Mouse (Mus musculus): ENCODE measurements around the gene Ppp1ca. TPM values are rescaled to one million over a fixed set of nuclear protein-coding genes. Genes with fewer than 3 reads are reported as not detected.

The Ppp1ca gene
- total and polyA plus RNA-seq, 2 experiments from 2014 or later: 510 to 592 TPM

DNA sequence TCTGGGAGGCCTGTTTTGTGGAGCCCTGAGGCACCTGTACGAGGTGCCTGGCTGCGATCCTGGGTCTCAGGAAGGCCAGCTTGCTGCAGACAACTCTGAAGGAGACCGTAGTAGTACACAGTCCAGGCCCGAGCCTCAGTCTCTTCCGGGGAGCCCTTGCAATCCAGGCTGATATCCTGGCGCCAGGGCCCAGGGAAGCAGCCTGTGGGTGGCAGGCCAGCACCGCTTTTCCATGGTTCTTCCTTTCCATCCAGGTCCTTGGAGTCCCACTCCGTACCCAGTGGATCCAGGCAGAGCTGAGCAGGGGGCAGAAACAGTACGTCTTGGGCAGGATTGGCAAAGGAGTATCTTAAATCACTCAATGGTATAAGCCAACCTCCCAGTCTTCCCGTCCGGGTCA is 18.9 kb upstream of the Ppp1ca start:
- H3K4me3 ChIP-seq (ENCODE audit: low read depth, low read length): no peak overlapping the region
- H3K27ac ChIP-seq (ENCODE audit: low read depth, low read length): no peak overlapping the region
- 56% methylated on average over 11 of the region's 11 CpGs for WGBS
- 0 out of 2 replicates have a peak overlapping the region, but pooled peaks have one; percentile 13 for H3K9ac ChIP-seq (replicated peaks; ENCODE audit: low read length, poor library complexity, severe bottlenecking)
- no peaks in the 10 kb centered on the region for H3K27me3 ChIP-seq (ENCODE audit: insufficient read depth, low read length)
- no peaks in the 10 kb centered on the region for H3K36me3 ChIP-seq (ENCODE audit: insufficient read depth, low read length)
- peak; percentile 15; the same call in 1 of the 2 replicates for TF ChIP-seq CTCF (IDR thresholded peaks at IDR 0.05)
- no peaks in the 10 kb centered on the region for H3K9me3 ChIP-seq (ENCODE audit: low read length)
- no peaks in the 10 kb centered on the region for H3K4me1 ChIP-seq (ENCODE audit: insufficient read depth, low read length)
- ATAC-seq (ENCODE audit: low FRiP score): no peak
- no peak overlapping the region for H3K4me2 ChIP-seq (ENCODE audit: low read depth, low read length, poor library complexity, severe bottlenecking)
- no peak for DNase-seq (ENCODE audit: low spot score)

- Histone ChIP-seq H3K4me2 (ENCODE audit: low read depth, low read length, poor library complexity, severe bottlenecking) (no peak within 1 kb of the TSS), H3K9ac (replicated peaks; ENCODE audit: low read length, poor library complexity, severe bottlenecking) (no peak within 1 kb of the TSS; the same call in 1 of the 2 replicates), H3K27me3 (ENCODE audit: insufficient read depth, low read length) (no peaks in the 10 kb centered on the region), H3K27ac (ENCODE audit: low read depth, low read length) (no peak within 1 kb of the TSS), H3K4me3 (ENCODE audit: low read depth, low read length) (no peak within 1 kb of the TSS), H3K4me1 (ENCODE audit: insufficient read depth, low read length) (no peaks in the 10 kb centered on the region), H3K36me3 (ENCODE audit: insufficient read depth, low read length) (no peaks in the 10 kb centered on the region), H3K9me3 (ENCODE audit: low read length) (no peaks in the 10 kb centered on the region)
- DNase-seq (ENCODE audit: low spot score): no peak
- 0 out of 2 replicates have a peak, but pooled peaks have one; percentile 42 for ATAC-seq (ENCODE audit: low FRiP score)
- no peak for TF ChIP-seq CTCF (IDR thresholded peaks at IDR 0.05)
- 3% methylated on average over 11 of the region's 11 CpGs for WGBS
Observed at GRCm38 (mm10) chr19:4175368-4175947, 16.4 kb upstream of the Ppp1ca start, which contains the start of gene Carns1. Carns1 (minus strand) TSS chr19:4175479.

DNA sequence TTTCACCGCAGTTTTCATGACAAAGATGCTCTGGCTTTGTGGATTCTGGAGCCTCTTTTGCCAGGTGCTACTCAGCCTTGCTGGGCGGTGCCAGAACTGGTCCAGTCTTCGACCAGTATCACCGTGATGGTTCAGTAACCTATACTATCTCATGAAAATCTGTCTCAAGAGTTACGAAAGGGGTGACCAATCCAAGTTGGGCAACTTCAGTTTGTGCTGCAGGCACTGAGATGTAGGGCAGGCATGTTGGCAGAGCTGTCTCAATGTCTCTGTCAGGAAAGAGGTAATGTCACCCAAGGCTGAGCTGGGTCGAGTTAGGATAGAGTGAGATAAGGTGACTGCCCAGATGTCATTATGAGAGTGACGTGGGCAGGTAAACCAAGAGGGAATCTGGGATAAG is 11.5 kb upstream of the Ppp1ca start:
- no peak for TF ChIP-seq CTCF (IDR thresholded peaks at IDR 0.05)
- Histone ChIP-seq H3K36me3 (ENCODE audit: insufficient read depth, low read length) (no peaks in the 10 kb centered on the region), H3K9ac (replicated peaks; ENCODE audit: low read length, poor library complexity, severe bottlenecking) (no peak overlapping the region), H3K4me2 (ENCODE audit: low read depth, low read length, poor library complexity, severe bottlenecking) (no peak overlapping the region), H3K27me3 (ENCODE audit: insufficient read depth, low read length) (no peaks in the 10 kb centered on the region), H3K4me3 (ENCODE audit: low read depth, low read length) (no peak overlapping the region), H3K4me1 (ENCODE audit: insufficient read depth, low read length) (peaks cover 4% of the 10 kb centered on the region; the same call in 1 of the 2 replicates), H3K9me3 (ENCODE audit: low read length) (no peaks in the 10 kb centered on the region), H3K27ac (ENCODE audit: low read depth, low read length) (no peak overlapping the region)
- 88% methylated on average over 7 of the region's 7 CpGs for WGBS
- ATAC-seq (ENCODE audit: low FRiP score): no peak
- DNase-seq (ENCODE audit: low spot score): no peak

- 40% methylated on average over 3 of the region's 3 CpGs for WGBS
- H3K4me2 ChIP-seq (ENCODE audit: low read depth, low read length, poor library complexity, severe bottlenecking): no peak overlapping the region
- no peaks in the 10 kb centered on the region for H3K36me3 ChIP-seq (ENCODE audit: insufficient read depth, low read length)
- TF ChIP-seq CTCF (IDR thresholded peaks at IDR 0.05): no peak
- H3K4me1 ChIP-seq (ENCODE audit: insufficient read depth, low read length): peaks cover 4% of the 10 kb centered on the region; the same call in 1 of the 2 replicates
- no peaks in the 10 kb centered on the region for H3K27me3 ChIP-seq (ENCODE audit: insufficient read depth, low read length)
- ATAC-seq (ENCODE audit: low FRiP score) (no peak), DNase-seq (ENCODE audit: low spot score) (peak; percentile 79)
- no peaks in the 10 kb centered on the region for H3K9me3 ChIP-seq (ENCODE audit: low read length)
- no peak overlapping the region for H3K9ac ChIP-seq (replicated peaks; ENCODE audit: low read length, poor library complexity, severe bottlenecking)
- H3K4me3 ChIP-seq (ENCODE audit: low read depth, low read length): no peak overlapping the region
- H3K27ac ChIP-seq (ENCODE audit: low read depth, low read length): no peak overlapping the region
Observed at GRCm38 (mm10) chr19:4181892-4182291, 10.0 kb upstream of the Ppp1ca start.

GRCm38 (mm10) chr19:4183689-4184088 is 8.2 kb upstream of the Ppp1ca start:
- no peak for ATAC-seq (ENCODE audit: low FRiP score)
- Histone ChIP-seq H3K27ac (ENCODE audit: low read depth, low read length) (no peak overlapping the region), H3K4me2 (ENCODE audit: low read depth, low read length, poor library complexity, severe bottlenecking) (no peak overlapping the region), H3K4me1 (ENCODE audit: insufficient read depth, low read length) (peaks cover 4% of the 10 kb centered on the region; the same call in 1 of the 2 replicates), H3K9ac (replicated peaks; ENCODE audit: low read length, poor library complexity, severe bottlenecking) (no peak overlapping the region), H3K4me3 (ENCODE audit: low read depth, low read length) (no peak overlapping the region), H3K9me3 (ENCODE audit: low read length) (no peaks in the 10 kb centered on the region), H3K27me3 (ENCODE audit: insufficient read depth, low read length) (no peaks in the 10 kb centered on the region), H3K36me3 (ENCODE audit: insufficient read depth, low read length) (no peaks in the 10 kb centered on the region)
- WGBS: 65% methylated on average over 2 of the region's 2 CpGs
- no peak for DNase-seq (ENCODE audit: low spot score)
- no peak for TF ChIP-seq CTCF (IDR thresholded peaks at IDR 0.05)
